Mouse (Mus musculus): ENCODE data around the gene Mab21l1. TPM values are rescaled to one million over a fixed set of nuclear protein-coding genes. Genes with fewer than 3 reads are reported as not detected.

Mab21l1 gene
- not detected in 2 replicates for polyA plus RNA-seq (2012; ENCODE audit: insufficient read depth, insufficient read length, missing spikeins)

DNA sequence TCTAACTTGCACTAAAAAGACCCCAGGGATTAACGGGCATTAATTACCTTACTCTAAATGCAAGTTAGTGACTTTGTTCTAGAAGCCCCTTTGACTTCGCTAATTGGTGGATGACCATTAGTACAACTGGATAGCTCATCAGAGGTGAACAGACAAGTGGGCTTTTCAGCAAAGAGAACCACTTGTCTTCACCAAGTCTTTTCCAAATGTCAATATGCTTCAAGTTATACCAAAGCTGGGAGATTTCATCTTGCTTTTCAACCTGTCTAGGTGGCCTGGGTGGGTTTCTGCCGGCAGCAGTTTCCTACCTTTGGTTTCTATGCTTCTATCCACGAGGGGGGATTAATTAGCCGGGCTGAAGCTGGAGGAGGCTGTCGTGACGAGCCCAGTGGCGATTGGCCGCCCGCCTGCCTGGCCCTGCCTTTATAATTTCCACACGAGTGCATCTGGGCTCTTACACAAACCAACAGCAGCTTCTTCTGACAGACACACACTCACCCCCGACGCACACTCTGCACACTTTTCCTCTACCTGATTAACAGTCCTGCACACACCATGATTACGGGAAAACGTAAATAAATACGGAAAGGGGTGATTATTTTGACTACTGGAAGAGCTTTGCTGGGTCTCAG, at the start of gene Mab21l1:
Mab21l1 (plus strand) TSS at position 455 of the 632 bp plus-strand sequence.
- Histone ChIP-seq H3K4me1 (ENCODE audit: control insufficient read depth, insufficient read depth, low read length) (0 out of 2 replicates have a peak, but pooled peaks cover 7% of the 10 kb centered on the region), H3K4me3 (ENCODE audit: insufficient read depth, low read length) (peak within 1 kb of the TSS; percentile 53), H3K27ac (ENCODE audit: insufficient read depth, low read depth, low read length) (no peak within 1 kb of the TSS)
- TF ChIP-seq CTCF (IDR thresholded peaks at IDR 0.05; ENCODE audit: low read depth, low read length) = no peak
- TF ChIP-seq POLR2A (IDR thresholded peaks at IDR 0.05; ENCODE audit: borderline replicate concordance, low read depth, low read length) = no peak

DNA sequence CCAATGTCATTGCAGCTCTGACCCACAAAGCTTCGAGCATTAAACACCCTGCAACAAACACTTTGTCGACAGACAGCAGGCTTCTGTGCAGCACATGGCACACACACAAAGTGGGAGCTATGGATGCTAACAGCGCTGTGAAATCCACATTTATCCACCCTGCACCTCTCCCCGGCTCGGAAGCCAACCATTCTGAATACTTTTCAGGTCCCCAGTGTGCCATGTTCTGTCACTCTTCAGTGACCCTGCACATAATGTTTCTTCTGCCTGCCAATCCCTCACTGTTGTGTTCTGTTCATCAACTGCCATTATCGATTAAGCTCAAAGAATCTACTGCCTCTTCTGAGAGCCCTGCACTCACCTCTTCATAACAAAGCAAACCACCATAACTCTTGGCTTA, 48.6 kb upstream of the Mab21l1 start:
- H3K4me3 ChIP-seq (ENCODE audit: insufficient read depth, low read length) = no peak overlapping the region
- H3K4me1 ChIP-seq (ENCODE audit: control insufficient read depth, insufficient read depth, low read length) = no peaks in the 10 kb centered on the region
- TF ChIP-seq CTCF (IDR thresholded peaks at IDR 0.05; ENCODE audit: low read depth, low read length) (no peak), POLR2A (IDR thresholded peaks at IDR 0.05; ENCODE audit: borderline replicate concordance, low read depth, low read length) (no peak)
- no peak overlapping the region for H3K27ac ChIP-seq (ENCODE audit: insufficient read depth, low read depth, low read length)

DNA sequence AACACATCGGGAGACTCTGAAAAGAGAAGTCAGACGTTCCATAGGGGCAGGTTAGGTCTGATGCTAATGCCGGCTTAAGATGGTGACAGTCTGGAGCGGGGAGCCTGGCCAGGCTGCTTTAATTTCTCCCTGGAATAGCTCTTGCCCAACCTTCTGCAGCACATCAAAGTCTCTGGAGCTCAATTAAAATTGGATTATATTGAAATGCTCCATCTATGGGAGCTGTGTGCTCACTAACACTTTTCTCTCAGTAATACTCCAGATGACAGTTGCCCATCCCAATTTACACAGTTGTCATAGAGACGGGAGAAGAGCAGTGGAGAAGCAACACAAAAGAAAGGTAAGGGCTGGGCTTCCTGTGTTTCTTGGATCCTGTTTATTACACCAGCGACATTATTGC, 40.9 kb upstream of the Mab21l1 start:
- TF ChIP-seq CTCF (IDR thresholded peaks at IDR 0.05; ENCODE audit: low read depth, low read length) = no peak
- TF ChIP-seq POLR2A (IDR thresholded peaks at IDR 0.05; ENCODE audit: borderline replicate concordance, low read depth, low read length) = no peak
- Histone ChIP-seq H3K4me1 (ENCODE audit: control insufficient read depth, insufficient read depth, low read length) (no peaks in the 10 kb centered on the region), H3K4me3 (ENCODE audit: insufficient read depth, low read length) (no peak overlapping the region), H3K27ac (ENCODE audit: insufficient read depth, low read depth, low read length) (no peak overlapping the region)

DNA sequence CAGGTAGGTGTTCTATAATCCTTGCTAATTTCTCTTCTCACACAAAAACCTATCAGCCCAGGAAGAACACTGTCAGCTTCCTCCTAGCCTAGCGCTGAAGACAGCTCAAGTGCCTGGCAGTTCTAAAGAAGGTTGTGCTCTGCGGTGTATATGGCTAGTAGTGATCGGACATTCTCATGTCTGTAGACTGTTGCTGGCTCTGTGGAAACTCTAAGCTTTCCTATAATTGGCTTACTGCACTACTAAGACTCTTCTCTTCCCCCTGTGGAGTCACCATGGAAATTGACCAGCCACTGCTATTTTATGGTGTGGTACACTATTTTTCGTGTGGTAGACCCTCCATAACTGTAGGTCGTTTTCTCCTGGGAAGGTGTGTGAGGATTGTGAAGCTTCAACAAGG, 40.1 kb upstream of the Mab21l1 start:
- TF ChIP-seq POLR2A (IDR thresholded peaks at IDR 0.05; ENCODE audit: borderline replicate concordance, low read depth, low read length) = no peak
- no peak for TF ChIP-seq CTCF (IDR thresholded peaks at IDR 0.05; ENCODE audit: low read depth, low read length)
- no peak overlapping the region for H3K27ac ChIP-seq (ENCODE audit: insufficient read depth, low read depth, low read length)
- no peak overlapping the region for H3K4me3 ChIP-seq (ENCODE audit: insufficient read depth, low read length)
- no peaks in the 10 kb centered on the region for H3K4me1 ChIP-seq (ENCODE audit: control insufficient read depth, insufficient read depth, low read length)

DNA sequence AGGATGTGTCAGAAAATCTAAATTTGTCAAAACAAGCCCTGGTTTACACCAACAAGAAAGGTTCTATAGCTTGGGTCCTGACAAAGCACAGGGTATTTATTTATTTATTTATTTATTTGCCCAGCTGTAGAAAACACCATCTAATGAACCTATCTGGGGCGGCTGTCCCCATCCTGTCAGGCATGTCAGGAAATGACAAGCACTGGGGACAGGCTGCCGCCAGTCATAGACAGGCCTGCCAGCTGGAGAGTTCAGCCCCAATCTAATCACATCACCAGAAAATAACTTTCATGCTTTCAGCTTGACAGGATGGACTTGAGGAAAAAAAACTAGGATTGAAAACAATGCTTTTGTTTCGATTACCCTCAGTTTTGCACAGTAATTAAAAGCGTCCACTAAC, 39.7 kb upstream of the Mab21l1 start:
- Histone ChIP-seq H3K27ac (ENCODE audit: insufficient read depth, low read depth, low read length) (no peak overlapping the region), H3K4me3 (ENCODE audit: insufficient read depth, low read length) (no peak overlapping the region), H3K4me1 (ENCODE audit: control insufficient read depth, insufficient read depth, low read length) (no peaks in the 10 kb centered on the region)
- TF ChIP-seq POLR2A (IDR thresholded peaks at IDR 0.05; ENCODE audit: borderline replicate concordance, low read depth, low read length) = no peak
- no peak for TF ChIP-seq CTCF (IDR thresholded peaks at IDR 0.05; ENCODE audit: low read depth, low read length)

DNA sequence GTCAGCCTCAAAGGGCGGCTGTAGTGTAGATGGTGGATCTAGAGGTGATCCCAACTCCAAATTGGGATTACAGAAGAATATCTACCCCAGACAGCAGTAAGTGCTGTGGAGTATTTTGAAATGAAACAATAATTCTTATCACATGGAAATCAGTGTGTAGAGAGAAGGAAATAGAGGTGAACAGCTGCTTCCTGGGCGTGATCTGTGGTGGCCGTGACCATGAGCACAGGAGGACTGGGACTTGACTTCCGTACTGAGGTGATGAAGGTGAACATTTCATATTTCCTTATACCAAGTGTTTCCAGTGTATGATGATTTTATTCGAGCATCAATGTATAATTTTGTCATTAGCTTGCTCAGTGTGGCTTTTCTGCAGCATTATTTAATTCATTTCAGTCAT, 38.4 kb upstream of the Mab21l1 start:
- no peak for TF ChIP-seq CTCF (IDR thresholded peaks at IDR 0.05; ENCODE audit: low read depth, low read length)
- Histone ChIP-seq H3K4me3 (ENCODE audit: insufficient read depth, low read length) (no peak overlapping the region), H3K4me1 (ENCODE audit: control insufficient read depth, insufficient read depth, low read length) (no peaks in the 10 kb centered on the region), H3K27ac (ENCODE audit: insufficient read depth, low read depth, low read length) (no peak overlapping the region)

DNA sequence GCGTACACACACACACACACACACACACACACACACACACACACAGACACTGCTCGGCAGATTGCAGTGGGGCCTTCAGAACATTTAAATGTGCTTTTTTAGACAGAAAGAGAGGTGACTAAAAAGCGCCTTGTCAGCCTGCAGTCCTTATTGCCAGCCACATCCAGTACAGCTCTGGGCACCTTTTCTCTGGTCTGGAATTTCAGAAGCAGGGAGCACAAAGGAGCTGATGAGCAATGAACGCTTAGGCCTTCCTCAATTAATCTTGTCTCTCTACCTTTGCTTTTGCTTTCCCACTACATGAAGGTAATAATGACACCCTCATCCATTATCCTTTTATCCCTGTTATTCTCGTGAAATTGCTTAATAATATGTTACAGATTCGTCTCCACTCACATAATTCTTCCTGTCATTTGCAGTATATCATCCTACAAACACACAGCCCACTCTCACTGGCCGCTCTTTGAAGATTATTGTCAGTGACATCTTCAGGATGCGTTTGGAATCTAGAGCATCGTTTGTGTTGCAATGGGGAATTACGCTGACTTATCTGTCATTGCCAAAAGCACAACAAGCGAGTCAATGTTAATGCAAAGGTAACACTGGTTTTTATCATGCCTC, 31.8 kb upstream of the Mab21l1 start:
- Histone ChIP-seq H3K27ac (ENCODE audit: insufficient read depth, low read depth, low read length) (no peak overlapping the region), H3K4me3 (ENCODE audit: insufficient read depth, low read length) (no peak overlapping the region), H3K4me1 (ENCODE audit: control insufficient read depth, insufficient read depth, low read length) (peaks cover under 1% of the 10 kb centered on the region; the same call in 1 of the 2 replicates)
- TF ChIP-seq POLR2A (IDR thresholded peaks at IDR 0.05; ENCODE audit: borderline replicate concordance, low read depth, low read length) (no peak), CTCF (IDR thresholded peaks at IDR 0.05; ENCODE audit: low read depth, low read length) (no peak)

DNA sequence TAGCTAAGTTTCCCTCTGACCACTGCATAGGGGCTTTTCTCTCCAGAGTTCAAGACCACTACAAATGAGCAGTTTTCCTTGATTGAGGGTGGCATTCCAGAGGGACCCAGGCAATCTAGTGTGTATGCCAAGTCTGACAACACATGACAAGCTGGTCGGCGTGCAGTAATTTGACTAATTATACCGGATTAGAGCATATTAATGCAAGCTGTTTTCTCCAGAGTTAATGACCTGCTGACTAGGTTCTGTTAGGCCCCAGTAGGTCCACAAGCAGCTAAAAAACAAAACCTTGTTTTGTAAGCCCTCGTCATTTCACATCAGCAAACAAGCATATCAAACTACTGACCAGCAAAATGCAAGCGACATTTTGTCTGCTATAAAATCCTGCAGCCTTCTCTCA, 30.9 kb upstream of the Mab21l1 start:
- H3K4me3 ChIP-seq (ENCODE audit: insufficient read depth, low read length) = no peak overlapping the region
- no peak for TF ChIP-seq CTCF (IDR thresholded peaks at IDR 0.05; ENCODE audit: low read depth, low read length)
- no peak for TF ChIP-seq POLR2A (IDR thresholded peaks at IDR 0.05; ENCODE audit: borderline replicate concordance, low read depth, low read length)

DNA sequence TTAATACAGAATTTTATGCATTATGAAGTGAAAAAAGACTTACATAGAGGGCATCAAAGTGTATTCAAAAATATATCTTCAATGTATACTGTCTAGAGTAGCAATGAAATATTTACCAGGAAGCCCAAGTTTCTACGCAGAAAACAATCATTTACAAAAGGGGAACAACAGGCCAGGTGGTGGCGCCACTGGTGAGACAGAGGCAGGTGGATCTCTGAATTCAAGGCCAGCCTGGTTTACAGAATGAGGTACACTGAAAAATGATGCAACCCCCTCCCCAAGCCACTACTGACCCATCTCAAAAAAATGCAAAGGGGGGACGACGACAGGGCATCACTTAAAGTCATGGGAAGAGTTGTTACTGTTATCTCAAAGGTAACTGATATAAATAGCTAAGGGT, 29.8 kb upstream of the Mab21l1 start:
- no peak overlapping the region for H3K4me3 ChIP-seq (ENCODE audit: insufficient read depth, low read length)
- peaks cover 2% of the 10 kb centered on the region; the same call in 1 of the 2 replicates for H3K4me1 ChIP-seq (ENCODE audit: control insufficient read depth, insufficient read depth, low read length)
- H3K27ac ChIP-seq (ENCODE audit: insufficient read depth, low read depth, low read length) = no peak overlapping the region
- TF ChIP-seq CTCF (IDR thresholded peaks at IDR 0.05; ENCODE audit: low read depth, low read length) (no peak), POLR2A (IDR thresholded peaks at IDR 0.05; ENCODE audit: borderline replicate concordance, low read depth, low read length) (no peak)

More for the DNA sequence above, 30.9 kb upstream of the Mab21l1 start:
- H3K4me1 ChIP-seq (ENCODE audit: control insufficient read depth, insufficient read depth, low read length) = peaks cover 2% of the 10 kb centered on the region; the same call in 1 of the 2 replicates
- H3K27ac ChIP-seq (ENCODE audit: insufficient read depth, low read depth, low read length) = no peak overlapping the region

DNA sequence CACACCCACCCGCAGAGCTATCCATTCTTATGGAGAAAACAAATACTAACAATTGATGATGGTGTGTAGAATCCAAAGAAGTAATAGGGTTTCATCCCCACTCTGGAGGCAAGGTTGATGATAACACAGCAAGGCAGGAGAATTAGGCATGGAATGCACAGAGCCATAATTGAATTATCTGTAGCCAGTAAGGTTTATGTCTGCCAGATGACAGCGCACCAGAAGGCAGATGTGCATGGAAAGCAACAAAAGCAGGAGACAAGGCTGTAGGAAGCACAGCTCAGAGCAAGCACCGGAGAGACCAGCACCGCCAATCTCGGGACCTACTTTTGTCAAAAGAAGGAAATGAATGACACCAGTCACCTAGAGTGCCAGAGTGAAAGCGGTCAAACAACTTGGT, 28.4 kb upstream of the Mab21l1 start:
- Histone ChIP-seq H3K4me3 (ENCODE audit: insufficient read depth, low read length) (no peak overlapping the region), H3K27ac (ENCODE audit: insufficient read depth, low read depth, low read length) (no peak overlapping the region), H3K4me1 (ENCODE audit: control insufficient read depth, insufficient read depth, low read length) (peaks cover 2% of the 10 kb centered on the region; the same call in 1 of the 2 replicates)
- TF ChIP-seq POLR2A (IDR thresholded peaks at IDR 0.05; ENCODE audit: borderline replicate concordance, low read depth, low read length) = no peak
- TF ChIP-seq CTCF (IDR thresholded peaks at IDR 0.05; ENCODE audit: low read depth, low read length) = no peak
